Mouse (Mus musculus) frontal cortex, postnatal 36 days (tissue): ENCODE results near the gene Pknox2.

Source experiments
- DNase-seq, 2 experiments: peaks; one replicate each; pipeline ENCODE4 v3.0.0; 2022; ENCODE audit warnings: low spot score in 2 of 2

The Pknox2 gene

DNA sequence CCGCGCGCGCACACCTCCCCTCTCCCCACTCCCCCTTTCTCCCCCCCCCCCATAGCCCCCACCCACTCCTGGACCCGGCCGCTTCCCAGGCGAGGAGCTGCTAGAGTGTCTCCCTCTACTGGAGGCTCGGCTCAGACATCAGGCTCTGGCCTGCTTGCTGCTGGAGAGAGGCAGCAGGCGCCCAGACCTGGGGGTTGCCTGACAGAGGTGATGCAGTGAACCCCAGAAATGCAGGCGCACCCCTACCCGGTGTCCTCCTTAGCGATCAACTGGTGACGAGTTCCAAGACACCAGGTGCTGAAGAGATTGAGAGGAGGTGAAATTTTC lies at the start of gene Pknox2:
TSS of gene Pknox2 (minus strand) at position 49 of the 327 bp plus-strand sequence.
- peak; percentile 83 to 84 for DNase-seq

DNA sequence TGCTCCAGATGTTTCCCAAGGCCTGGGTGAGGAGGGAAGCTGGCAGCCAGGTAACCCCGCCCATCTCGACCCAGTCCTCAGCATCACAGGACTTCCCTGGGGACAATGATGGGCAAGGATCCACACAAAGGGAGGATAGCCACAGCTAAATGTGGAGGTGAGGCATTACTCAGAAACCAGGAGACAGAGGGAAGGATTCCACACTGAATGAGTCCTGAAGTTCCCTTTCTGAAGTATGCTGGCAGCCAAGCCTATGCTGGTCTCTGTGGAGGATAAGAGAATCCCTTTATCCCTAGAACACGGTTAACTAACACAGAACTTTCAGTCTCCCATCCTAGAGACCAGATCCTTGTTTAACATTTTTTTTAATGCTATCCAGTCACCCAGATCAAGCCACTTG lies 40.8 kb upstream of the Pknox2 start:
- no peak for DNase-seq

DNA sequence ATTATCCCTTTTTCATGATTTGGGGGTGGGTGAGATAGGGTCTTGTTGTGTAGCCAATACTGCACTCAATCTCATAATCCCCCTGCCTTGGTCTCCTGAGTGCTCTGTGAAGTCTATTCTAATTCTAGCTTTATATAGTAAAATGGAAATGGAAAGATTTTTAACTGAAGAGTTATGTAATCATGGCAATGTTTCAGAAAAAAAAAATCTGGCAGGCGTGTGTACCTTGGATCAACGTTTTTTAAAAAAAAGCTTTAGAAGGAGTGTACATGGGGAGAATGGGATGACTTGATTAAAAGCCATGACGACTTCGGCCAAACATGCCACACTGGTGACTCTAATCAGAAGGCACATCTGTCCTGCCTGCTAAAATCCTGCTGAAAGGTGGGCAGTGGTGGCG lies 40.2 kb upstream of the Pknox2 start:
- DNase-seq = peak in 1 of 2 experiments; percentile 10

DNA sequence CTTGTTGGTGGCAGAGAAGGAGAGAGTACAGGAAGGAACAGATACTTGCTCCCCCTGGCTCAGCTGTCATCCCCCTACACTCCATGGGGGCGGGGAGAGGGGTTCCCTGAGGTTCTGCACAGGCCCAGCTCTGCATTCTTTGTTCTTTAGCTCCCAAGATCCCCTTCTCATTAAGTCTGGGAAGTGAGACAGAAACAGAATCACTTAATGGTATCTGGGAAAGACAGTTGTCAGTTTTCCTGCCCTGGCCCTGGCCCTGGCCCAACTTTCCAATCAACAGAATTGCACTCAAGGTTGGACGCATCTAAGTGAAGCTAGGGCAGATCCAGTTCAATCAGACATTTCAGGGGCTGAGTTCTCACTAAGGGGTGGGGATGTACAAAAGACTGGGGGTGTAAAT lies 36.0 kb upstream of the Pknox2 start:
- no peak for DNase-seq

DNA sequence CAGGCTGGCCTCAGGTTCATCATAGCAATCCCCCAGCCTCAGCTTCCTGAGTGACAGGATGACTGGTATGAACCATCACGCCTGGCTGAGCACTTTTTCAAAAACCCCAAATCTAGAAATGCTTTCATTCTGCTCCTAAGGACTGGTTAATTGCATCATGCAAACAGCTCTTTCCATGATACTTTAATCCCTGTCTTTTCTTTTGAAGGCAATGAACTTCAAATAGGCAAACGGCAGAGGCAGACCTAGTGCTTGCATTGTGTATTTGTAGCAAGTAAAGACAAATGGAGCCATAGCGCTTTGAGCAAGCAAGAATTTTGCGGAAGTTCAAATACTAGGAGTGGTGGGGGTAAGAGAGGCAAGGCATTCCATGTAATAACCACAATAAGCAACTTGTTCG lies 34.4 kb upstream of the Pknox2 start:
- DNase-seq = no peak

DNA sequence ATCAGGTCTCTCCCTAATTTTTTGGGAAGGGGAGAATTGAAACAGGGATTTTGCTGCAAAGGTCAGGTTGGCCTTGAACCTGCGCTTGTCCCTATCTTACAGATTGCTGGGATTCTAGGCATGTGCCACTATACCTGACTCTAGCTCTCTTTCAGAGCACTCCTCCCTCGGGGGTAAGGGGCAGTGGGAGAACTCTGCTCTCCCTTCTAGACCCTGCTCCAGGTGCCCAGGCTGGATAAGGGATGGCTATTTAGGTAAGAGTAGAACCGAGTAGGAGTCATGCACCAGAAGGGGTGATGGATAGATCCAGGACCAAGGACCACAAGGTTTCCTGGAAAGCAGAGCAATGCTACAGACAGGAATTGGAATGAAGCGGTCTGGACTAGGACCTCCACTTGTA lies 32.4 kb upstream of the Pknox2 start:
- DNase-seq = no peak

DNA sequence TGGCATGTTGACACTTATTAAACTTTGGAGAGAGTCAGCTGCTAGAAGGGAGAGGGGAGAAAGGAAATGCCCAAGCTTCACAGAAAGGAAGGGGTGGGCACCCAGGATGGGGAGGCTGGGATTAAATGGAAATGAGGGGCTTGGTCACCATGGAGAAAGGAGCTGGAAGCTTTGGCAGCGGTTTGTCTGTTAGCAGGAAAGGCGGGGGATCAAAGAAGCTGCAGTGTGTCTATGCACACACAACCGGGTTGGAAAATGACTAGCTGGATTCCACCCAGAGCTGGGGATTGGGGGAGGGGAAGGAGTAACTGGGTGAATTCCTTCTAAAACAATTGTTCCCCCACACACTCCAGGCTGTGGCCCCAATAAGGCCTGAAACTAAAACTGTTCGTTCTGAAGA lies 31.7 kb upstream of the Pknox2 start:
- peak in 1 of 2 experiments; percentile 42 for DNase-seq

DNA sequence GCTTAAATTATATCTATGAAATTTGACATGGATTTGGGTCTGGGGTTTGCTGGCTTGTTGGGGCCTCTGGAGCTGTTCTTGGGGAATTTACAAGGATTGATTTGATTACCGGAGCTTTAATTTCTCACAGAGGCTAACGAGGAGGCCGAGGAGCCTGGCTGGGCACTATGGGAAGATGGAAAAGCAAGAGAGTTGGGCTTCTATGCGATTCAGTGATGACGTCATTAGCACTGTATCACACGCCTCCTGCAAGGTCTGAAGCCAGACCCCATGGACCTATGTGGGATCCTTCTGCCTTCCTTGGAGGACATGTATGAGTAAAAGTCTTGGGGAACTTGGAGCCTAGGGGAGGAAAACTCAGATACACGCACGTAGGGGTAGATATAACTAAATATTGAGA lies 30.3 kb upstream of the Pknox2 start:
- peak in 1 of 2 experiments; percentile 9 for DNase-seq

DNA sequence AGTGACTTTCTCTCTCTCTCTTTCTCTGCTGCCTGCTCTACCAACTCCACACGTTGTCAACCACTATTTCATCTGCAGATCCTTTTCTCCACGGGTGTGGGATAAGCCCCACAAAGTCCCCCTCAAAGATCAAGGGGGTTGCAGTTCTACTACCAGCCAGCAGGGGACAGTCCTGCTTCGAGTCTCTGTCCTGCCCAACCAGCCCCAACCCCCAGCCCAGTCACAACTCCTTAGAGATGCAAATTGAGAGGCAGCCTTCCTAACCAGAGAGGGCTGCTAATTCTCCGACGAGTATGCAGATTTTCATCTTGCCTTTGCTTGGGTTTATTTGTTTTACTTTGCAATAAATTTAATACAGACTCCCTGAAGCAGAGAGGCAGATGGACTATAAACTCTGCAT lies 29.9 kb upstream of the Pknox2 start:
- peak; percentile 61 to 77 for DNase-seq

DNA sequence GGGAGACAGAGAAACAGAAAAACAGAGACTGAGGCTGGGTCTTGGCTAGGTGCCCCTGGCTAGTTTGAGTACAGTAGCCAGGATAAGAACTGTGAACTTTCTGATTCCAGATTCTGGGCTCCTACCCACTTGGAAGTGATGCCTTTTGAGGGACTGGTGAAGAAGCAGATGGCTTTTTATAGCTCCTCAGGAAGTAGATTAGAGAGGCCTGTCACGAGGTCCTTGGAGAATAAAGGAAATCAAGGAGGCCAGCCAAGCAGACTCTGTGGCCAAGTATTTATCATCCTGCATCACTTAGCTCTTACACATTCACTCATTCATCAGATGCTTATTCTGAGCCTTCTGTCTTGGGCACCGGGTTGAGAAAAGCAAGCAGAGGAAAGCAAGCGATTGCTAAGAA lies 28.8 kb upstream of the Pknox2 start:
- DNase-seq = peak in 1 of 2 experiments; percentile 17

DNA sequence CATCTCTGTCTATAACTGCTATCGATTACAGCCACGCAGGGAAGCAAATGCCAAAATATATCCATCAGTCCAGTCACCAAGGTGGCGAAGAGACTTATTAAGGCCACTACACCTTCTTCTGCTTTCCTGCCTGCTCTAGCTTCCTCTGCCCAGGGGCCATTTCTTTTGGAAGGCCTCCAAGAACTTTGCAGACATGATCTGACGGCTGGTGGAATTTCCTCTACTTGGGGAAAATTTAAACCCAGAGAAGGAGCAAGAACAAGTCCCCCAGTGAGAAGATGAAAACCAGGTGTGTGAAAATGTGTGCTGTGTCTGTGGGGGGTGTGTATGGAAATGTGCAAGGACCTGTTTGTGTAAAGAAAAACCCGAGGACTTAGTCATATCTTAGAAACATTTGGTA lies 26.2 kb upstream of the Pknox2 start:
- DNase-seq = no peak

DNA sequence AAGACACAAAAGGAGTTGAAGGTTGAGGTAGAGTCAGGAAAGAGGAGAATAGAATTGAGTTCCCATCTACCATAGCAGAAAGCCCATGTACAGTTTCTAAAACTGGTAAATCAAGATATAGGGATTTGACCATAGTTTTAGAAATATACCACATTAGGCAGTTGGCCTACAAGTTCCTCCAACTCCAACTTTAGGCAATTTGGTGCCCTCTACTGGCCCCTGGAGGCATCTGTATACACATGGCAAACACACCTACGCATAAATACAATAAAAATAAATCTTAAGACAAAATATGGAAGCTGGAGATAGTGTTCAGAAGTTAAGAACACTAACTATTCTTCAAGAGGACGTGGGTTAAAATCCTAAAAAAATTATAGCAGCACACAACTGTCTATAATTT lies 19.7 kb upstream of the Pknox2 start:
- DNase-seq = no peak

DNA sequence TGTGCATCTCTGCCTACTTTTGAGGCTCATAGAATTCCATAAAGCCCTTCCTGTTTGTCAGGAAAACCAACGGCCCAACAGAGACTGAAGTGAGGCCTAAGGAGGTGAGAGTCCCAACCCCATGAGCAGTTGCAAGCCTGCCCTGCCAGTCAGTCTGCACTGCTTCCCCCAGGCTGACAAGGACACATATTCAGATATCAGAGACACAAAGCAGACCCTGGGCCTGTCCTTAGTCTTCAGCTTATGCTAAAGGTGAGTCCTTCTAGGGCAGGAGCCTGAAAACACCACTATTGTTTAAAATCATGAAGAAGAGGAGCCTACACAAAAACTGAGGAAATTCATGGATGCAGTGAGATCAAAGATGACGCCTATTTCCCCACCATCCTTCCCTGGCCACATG lies 13.5 kb upstream of the Pknox2 start:
- no peak for DNase-seq

DNA sequence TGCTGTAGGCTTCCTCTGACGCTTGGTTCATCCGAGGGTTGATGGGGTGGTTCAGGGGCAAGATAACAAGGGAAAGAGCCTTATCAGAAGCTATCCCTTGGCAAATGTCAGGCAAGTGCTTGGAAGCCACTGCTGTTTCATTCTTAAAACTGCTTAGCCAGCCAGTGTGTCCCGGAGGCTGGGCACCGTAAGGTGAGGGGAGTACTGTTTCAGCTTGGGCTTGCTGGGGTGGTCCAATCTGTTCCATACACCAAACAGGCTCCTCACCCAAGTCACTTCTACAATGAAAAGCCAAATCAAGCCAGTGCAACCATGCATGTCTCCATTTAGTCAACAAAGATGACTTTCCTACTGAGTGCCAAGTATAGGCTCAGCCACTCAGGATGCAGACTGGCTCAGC lies 679 bp upstream of the Pknox2 start:
- DNase-seq = no peak

DNA sequence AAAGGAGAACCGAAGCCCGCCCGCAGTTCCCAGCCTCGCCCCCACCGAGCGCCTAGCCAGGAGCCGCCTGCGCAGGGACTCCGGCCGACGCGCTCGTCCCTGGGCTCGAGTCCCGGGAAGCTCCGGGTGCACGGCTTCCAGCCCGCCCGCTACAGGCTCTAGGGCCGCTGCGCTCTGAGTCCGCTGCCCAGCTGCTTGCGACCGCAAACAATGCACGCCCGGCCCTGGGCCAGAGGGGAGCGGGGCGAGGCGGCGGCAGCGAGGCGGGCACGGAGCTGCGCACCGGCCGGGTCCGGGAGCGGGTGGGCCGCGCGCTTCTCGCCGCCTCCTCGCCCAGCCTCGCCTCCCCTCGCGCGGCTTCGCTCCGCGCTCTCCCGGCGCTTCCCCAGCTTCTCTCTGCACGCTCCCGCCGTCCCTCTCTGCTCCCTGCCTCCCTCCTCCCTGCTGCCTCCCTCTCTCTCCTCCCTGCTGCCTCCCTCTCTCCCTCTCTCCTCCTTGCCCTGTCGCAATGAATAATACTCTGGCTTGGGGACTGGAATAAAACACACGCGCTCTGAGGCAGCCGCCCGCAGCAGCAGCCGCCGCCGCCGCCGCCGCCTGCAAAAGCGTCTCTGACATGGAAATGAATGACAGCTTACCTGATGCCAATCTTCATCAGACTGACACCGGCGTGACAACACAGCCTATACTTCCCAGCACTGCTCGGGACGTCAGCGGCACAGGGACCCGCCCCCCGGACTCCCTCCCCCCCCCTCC lies 426 bp downstream of the Pknox2 start:
- peak; percentile 78 to 83 for DNase-seq

DNA sequence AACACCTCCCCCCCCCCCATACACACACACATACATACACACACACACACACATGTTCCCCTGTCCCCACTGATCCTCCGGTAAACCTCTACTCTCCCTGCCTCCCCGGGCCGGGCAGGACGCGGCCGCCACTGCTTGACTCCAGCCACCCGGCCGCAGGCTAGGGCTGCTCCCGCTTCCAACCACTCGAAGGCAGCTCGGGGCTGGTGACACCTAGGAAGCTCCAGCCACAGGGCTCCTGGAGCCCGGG lies 929 bp downstream of the Pknox2 start:
- no peak for DNase-seq

DNA sequence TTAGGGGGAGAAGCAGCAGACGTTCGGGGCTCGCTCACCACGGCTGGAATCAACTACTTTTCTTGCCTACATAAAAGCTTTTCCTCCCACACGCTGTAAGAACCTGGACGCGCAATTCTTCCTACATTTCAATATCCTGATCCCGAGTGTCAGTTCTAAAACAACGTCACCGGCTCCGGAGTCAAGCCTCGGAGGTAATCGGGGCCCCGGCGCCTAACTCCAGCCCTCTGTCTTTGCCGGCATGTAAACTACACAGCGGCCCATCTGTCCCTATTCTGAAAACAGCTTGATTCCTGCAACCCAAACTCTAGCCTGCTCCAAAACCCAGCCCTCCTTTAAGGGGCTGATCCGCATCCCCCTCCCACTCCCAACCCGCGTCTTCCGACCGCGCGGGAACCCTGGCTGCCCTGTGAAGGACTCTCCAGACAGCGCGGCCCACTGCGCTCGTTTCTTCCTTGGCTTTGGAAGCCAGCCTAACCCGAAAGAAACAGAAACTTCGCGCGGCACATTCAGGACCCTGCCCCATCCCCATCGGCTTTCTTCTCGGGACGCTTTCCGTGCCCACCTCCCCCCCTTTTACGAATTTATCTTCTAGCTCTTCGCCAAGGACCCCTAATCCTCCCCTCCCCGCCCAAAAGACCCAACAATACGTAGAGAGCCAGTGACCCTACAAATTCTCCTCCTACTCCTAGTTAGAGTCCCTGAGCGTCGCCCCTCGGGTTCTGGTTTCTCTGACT lies 1.4 kb downstream of the Pknox2 start:
- DNase-seq = peak in 1 of 2 experiments; percentile 56

DNA sequence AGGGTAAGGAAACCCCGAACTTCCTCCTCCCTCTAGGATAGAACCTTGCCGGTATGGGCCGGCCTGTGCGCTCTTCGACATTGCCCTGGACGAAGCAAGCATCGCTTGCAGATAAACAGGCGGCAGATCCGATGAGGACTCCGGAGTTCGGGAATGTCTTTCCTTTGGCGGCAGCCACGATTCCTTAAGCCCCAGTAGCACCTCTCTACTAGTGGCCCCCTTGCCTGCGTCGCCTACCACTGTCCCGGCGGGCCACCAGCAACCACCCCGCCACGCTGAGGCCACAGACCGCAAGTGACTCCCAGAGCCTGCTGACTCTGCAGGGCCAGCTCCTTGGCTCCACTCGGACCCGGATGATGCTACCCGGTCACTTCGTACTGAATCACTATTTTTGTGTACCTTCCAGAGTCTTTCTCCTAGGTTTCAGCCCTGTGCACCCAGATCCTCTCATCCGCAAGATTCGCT lies 2.0 kb downstream of the Pknox2 start:
- DNase-seq = peak in 1 of 2 experiments; percentile 53

DNA sequence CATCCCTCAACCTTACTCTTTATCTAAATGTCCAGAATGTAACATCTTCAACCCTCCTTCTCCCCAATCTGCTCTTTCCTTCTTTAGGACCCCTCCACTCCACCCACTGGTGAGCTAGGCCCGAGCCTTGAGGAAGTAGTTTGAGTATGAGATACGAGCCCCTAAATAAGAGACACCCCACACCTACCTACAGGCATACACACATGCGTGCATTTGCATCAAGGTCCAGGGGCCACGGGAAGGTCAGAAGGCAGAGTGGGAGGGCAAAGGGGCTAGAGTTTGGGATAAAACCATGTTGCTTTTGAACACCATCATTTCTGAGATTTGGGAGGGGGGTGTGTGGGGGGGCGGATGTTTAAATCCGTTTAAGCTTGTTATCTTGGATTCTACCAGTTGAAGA lies 2.5 kb downstream of the Pknox2 start:
- no peak for DNase-seq

DNA sequence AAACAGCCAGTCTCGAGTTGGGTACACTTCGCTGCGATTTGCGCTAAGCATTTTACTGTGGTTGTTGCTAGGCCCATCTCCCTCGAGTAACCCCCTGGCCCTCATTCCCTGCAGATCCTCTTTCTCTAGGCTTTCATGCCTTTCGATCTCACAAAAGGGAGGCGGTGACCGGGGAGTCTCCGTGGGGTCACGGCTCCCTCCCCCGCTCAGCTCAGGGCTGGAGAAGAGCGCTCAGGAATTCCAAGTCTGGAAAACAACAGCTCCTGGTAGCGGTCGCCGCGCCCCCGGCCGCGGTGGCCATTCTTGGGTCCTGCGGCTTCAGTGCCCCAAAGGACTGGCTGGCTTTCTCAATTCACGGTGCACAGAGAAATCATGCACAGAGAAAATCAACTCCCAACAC lies 3.0 kb downstream of the Pknox2 start:
- peak in 1 of 2 experiments; percentile 49 for DNase-seq

DNA sequence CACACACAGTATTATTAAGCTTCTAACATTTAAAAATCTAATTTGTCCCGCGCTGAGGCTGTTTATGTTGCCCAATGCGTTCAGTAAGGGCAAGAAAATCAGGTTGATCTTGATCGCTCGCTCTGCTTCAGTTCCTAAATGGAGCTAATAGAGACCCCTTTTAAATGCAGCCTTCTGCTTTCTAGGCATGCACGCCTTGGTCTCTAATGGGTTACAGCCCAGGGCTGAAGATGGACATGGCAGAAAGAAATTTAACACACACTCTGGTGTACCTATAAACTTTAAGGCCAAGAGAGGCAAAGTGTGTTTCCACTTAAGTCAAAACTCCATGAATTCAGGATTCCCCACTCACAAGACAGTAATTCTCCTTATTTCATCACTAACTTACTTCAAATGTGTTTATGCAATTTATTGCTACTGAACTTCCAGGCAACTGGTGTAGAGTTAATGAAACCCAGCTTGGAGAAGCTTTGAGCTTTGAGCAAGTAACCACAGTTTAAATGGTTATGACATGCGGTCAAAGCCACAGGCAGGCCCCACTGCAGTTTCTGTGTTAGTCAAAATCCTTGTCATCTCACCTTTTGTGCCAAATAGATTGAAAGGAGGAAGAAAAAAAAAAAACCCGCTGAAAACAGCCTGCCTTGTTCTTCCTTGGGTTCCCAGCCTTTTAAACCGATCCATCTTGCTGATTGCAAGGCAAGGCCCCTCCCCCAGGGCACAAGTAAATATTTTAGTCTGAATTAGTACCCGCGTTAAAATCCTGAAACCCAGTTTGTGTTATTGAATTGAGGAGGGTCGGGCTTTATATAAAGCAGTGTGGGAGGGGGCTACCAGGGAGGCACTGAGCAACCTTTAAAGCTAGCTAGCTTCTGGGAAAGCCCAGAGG lies 3.9 kb downstream of the Pknox2 start:
- DNase-seq = no peak

DNA sequence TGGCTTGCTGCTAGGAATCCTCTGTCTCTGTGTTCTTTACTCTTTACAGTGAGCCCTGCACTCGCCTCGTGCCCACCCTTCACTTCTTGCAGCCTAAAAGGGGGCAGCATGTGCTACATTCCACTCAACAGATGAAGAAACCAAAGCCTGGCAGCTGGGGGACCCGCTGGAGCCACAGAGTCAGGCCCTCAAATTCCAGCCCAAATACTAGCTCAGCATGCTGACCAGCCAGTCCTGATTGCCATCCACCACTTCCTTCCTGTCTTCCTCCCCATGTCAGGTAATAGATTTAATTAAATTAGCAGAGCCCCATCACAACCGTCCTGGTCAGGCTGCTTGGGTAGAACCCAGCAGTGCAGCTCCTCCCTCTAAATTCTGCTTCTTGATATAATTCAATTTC lies 5.1 kb downstream of the Pknox2 start:
- no peak for DNase-seq
